Mouse (Mus musculus) neural tube, embryonic 15.5 days (tissue): ENCODE data around the gene Gm2696. TPM values are rescaled to one million over a fixed set of nuclear protein-coding genes. Genes with fewer than 3 reads are reported as not detected.

ENCODE experiments used
- ATAC-seq: fragments of 200-750 bp; cut with Nextera tagmentation; 2 replicates; pipeline ENCODE4 v1.8.0; 2017; ENCODE audit warnings: mild to moderate bottlenecking, moderate TSS enrichment, moderate library complexity; ENCODE audit not compliant: low FRiP score
- H3K27ac ChIP-seq: fragments of 300-500 bp; sonication (generic); replicated peaks from 2 replicates; pipeline ENCODE4 v1.5.1; 2015; ENCODE audit warnings: mild to moderate bottlenecking, inconsistent platforms
- H3K27me3 ChIP-seq: fragments of 300-500 bp; sonication (generic); replicated peaks from 2 replicates; pipeline ENCODE4 v1.6.1; 2015; ENCODE audit warnings: inconsistent platforms
- H3K36me3 ChIP-seq: fragments of 300-500 bp; sonication (generic); 2 replicates; pipeline ENCODE4 v1.6.1; 2015; ENCODE audit warnings: inconsistent platforms
- H3K4me1 ChIP-seq: fragments of 300-500 bp; sonication (generic); 2 replicates; pipeline ENCODE4 v1.6.1; 2015; ENCODE audit warnings: inconsistent platforms
- H3K4me2 ChIP-seq: fragments of 300-500 bp; sonication (generic); 2 replicates; pipeline ENCODE4 v1.6.1; 2015; ENCODE audit warnings: inconsistent platforms, mild to moderate bottlenecking, moderate library complexity
- H3K4me3 ChIP-seq: fragments of 300-500 bp; sonication (generic); replicated peaks from 2 replicates; pipeline ENCODE4 v1.5.1; 2015; ENCODE audit warnings: mild to moderate bottlenecking, inconsistent platforms
- H3K9ac ChIP-seq: fragments of 300-500 bp; sonication (generic); replicated peaks from 2 replicates; pipeline ENCODE4 v1.6.1; 2015; ENCODE audit warnings: mild to moderate bottlenecking, inconsistent platforms
- H3K9me3 ChIP-seq: fragments of 300-500 bp; sonication (generic); replicated peaks from 2 replicates; pipeline ENCODE4 v1.6.1; 2016; ENCODE audit warnings: inconsistent platforms
- WGBS: fragments of 180-500 bp; shearing (Covaris S2); methylation state at CpG from one replicate; pipeline ENCODE4 v1.1.7; 2015; ENCODE audit warnings: mixed read lengths; 5-methylcytosine and 5-hydroxymethylcytosine counted together
- polyA plus RNA-seq: library from polyadenylated mRNA; unstranded; fragments of >200 nt; fragmentation: Nextera tagmentation; extraction: Ambion mirVana; gene quantifications from 2 replicates; pipeline ENCODE4 v1.2.1, GENCODE M21; 2015

Gm2696 gene
- polyA plus RNA-seq, 1 experiment from 2014 or later: not detected

DNA sequence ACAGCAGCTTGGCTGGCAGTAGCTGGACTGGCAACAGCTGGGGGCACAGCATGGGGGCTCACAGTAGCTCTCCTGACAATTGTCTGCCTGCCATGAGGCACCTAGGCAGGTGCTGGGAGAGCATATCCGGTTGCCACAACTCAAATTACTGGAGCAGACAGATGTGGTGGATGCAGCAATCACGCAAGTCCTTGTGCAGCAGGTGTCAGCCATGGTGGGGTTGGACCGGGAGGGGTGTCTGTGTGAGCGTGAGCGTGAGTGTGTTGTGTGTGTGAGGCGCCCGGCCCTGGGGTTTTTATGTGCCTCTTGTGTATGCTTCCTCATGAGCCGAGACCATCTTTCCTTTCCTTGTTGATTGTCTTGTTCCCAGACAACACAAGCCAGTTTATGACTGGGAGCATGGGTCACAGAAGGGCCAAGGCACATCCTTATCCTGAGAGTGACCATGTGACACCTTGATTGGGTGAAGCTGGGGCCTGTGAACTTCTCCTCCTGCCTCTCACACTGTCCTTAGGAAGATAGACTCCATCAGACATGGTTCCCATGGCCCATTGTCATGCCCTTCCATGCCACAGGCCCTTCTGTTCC lies 15.5 kb upstream of the Gm2696 start, which contains the start of gene Gm19668:
TSS of gene Gm19668 (minus strand) at position 213 of the 588 bp plus-strand sequence.
- H3K9ac ChIP-seq: no peak within 1 kb of the TSS
- no peak within 1 kb of the TSS for H3K27ac ChIP-seq
- H3K27me3 ChIP-seq: no peaks in the 10 kb centered on the region
- H3K36me3 ChIP-seq: no peaks in the 10 kb centered on the region
- WGBS: 42% methylated on average over 8 of the region's 8 CpGs
- no peak within 1 kb of the TSS for H3K4me3 ChIP-seq
- ATAC-seq: no peak
- H3K4me1 ChIP-seq: 0 out of 2 replicates have a peak, but pooled peaks cover 5% of the 10 kb centered on the region
- no peaks in the 10 kb centered on the region for H3K9me3 ChIP-seq
- no peak within 1 kb of the TSS for H3K4me2 ChIP-seq

DNA sequence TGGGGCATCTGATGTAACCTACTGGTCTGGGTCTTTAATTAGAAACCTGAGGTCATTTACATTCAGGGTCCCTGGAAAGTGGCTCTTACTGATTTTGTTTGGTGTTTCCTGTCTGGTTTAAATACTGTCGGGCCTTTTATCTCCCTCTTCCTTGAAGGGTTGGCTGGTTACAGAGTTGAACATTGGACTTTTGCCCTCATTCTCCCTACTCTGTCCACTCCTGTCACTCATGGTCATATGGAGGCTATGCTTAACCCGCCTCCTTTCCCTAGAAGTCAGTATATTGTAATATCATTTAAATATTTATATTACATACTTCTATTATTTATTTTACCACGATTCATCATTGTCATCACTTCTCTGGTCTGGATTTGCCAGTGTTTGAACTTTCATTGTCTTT lies 10.4 kb upstream of the Gm2696 start:
- H3K9me3 ChIP-seq: no peaks in the 10 kb centered on the region
- 85% methylated on average over 3 of the region's 3 CpGs for WGBS
- ATAC-seq: no peak
- no peak overlapping the region for H3K27ac ChIP-seq
- no peaks in the 10 kb centered on the region for H3K4me1 ChIP-seq
- no peak overlapping the region for H3K4me2 ChIP-seq
- H3K36me3 ChIP-seq: no peaks in the 10 kb centered on the region
- no peaks in the 10 kb centered on the region for H3K27me3 ChIP-seq
- no peak overlapping the region for H3K9ac ChIP-seq
- no peak overlapping the region for H3K4me3 ChIP-seq

DNA sequence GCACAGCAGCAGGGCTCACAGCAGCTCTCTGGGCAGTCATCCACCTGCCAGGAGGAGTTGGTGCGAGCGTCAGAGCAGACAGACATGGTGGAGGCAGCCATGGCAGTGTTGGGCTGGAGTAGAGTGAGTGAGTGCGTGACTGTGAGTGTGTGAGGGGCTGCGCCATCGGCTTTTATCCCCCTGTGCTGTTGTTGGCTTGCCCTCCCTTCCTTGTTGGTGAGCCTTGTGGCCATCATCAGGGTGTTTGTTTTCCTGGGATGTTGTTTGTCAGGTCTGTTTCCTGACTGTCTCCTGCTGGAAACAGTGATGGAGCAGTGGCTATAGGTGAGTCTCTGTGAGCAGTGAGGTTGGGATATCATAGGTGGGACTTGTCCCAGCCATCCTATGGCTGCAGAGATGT lies 2.7 kb upstream of the Gm2696 start, which contains the start of gene Gm9507:
TSS of gene Gm9507 (minus strand) at position 101 of the 400 bp plus-strand sequence.
- 67% methylated on average over 5 of the region's 5 CpGs for WGBS
- no peak within 1 kb of the TSS for H3K9ac ChIP-seq
- ATAC-seq: no peak
- peaks cover 4% of the 10 kb centered on the region; the same call in 1 of the 2 replicates for H3K4me1 ChIP-seq
- no peak within 1 kb of the TSS for H3K27ac ChIP-seq
- no peak within 1 kb of the TSS for H3K4me2 ChIP-seq
- H3K9me3 ChIP-seq: no peaks in the 10 kb centered on the region
- H3K4me3 ChIP-seq: no peak within 1 kb of the TSS
- no peaks in the 10 kb centered on the region for H3K27me3 ChIP-seq
- no peaks in the 10 kb centered on the region for H3K36me3 ChIP-seq

DNA sequence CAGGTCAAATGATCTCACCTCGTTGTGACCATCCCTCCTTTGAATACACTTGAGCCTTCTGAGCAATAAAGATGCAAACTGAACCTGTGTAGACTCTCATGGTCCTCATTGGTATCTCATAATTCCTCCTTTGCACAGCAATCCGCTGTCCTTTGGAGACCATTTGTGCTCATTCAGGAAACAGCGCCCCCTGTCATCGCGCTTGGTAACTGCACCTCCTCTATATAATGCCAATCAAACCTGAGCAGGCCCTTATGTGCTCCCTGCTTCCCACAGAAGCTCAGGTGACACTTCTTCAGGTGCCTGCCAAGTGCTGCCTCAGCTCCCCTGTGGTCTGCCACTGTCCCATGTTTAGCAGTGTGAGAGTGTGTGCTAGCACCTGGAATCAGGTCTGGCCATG lies 1.0 kb downstream of the Gm2696 start:
- WGBS: 35% methylated on average over 5 of the region's 5 CpGs
- Histone ChIP-seq H3K27me3 (no peaks in the 10 kb centered on the region), H3K36me3 (no peaks in the 10 kb centered on the region), H3K4me2 (no peak overlapping the region), H3K9ac (no peak overlapping the region), H3K9me3 (no peaks in the 10 kb centered on the region), H3K27ac (no peak overlapping the region), H3K4me3 (no peak overlapping the region), H3K4me1 (peaks cover 4% of the 10 kb centered on the region; the same call in 1 of the 2 replicates)
- ATAC-seq: no peak

DNA sequence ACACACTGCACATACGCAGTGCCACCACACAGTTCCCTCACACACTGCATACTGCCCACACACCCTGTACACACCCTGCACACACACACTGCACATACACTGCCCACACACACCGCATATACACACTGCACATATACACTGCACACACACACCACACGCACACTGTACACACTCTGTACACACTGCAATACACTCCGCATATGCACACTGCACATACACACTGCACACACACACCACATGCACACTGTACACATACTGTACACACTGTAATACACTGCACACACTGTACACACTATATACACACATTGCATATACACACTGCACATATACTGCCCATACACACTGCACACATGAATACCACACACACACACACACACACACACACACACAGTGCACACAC lies 4.0 kb downstream of the Gm2696 start:
- no peak overlapping the region for H3K4me3 ChIP-seq
- no peaks in the 10 kb centered on the region for H3K27me3 ChIP-seq
- no peaks in the 10 kb centered on the region for H3K36me3 ChIP-seq
- peaks cover 4% of the 10 kb centered on the region; the same call in 1 of the 2 replicates for H3K4me1 ChIP-seq
- H3K4me2 ChIP-seq: no peak overlapping the region
- H3K9me3 ChIP-seq: no peaks in the 10 kb centered on the region; the same call in 1 of the 2 replicates
- no peak overlapping the region for H3K27ac ChIP-seq
- 98% methylated on average over 4 of the region's 4 CpGs for WGBS
- no peak overlapping the region for H3K9ac ChIP-seq
- no peak for ATAC-seq

DNA sequence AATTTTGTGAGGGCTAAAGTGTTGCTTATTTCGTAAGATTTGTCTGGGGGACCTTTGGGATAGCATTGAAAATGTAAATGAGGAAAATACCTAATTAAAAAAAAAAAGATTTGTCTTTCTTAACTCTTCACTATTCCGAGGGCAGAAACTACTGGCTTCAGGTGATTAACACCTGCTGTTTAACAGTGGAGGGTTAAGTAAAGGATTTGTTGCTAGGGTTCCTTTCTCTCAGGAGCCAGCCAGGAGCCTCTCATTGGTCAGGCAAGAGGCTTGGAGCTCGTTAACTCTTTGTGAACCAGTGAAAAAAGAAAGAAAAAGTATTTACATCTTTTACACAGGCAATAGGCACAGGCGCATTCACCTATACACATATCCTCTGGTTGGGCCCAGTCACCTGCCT lies 4.7 kb downstream of the Gm2696 start:
- no peak for ATAC-seq
- Histone ChIP-seq H3K36me3 (no peaks in the 10 kb centered on the region), H3K4me3 (no peak overlapping the region), H3K27ac (no peak overlapping the region), H3K9me3 (peaks cover 5% of the 10 kb centered on the region; the same call in 1 of the 2 replicates), H3K4me2 (no peak overlapping the region), H3K9ac (no peak overlapping the region), H3K4me1 (peaks cover 4% of the 10 kb centered on the region; the same call in 1 of the 2 replicates), H3K27me3 (no peaks in the 10 kb centered on the region)
- 41% methylated on average over 4 of the region's 4 CpGs for WGBS

DNA sequence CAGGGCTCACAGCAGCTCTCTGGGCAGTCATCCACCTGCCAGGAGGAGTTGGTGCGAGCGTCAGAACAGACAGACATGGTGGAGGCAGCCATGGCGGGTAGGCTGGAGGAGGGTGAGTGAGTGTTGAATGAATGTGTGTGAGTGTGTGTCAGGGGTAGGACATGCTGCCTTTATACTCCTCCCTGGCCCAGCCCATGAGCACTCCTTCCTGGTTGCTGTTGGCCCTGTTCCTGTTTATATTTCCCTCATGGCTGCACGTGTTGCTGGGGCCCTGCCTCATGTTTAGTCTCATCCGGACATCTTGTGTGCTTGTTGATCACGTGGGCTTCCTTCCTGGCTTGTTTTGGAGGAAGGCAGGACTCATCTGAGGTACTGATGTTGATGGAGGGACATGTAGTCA lies 12.5 kb downstream of the Gm2696 start, which contains the start of gene Krtap10-4:
TSS of gene Krtap10-4 (minus strand) at position 145 of the 400 bp plus-strand sequence.
- no peak for ATAC-seq
- H3K27ac ChIP-seq: no peak within 1 kb of the TSS
- 69% methylated on average over 5 of the region's 6 CpGs for WGBS
- H3K27me3 ChIP-seq: no peaks in the 10 kb centered on the region
- no peak within 1 kb of the TSS for H3K9ac ChIP-seq
- no peak within 1 kb of the TSS for H3K4me3 ChIP-seq
- H3K4me2 ChIP-seq: no peak within 1 kb of the TSS
- peaks cover 5% of the 10 kb centered on the region; the same call in 1 of the 2 replicates for H3K9me3 ChIP-seq
- no peaks in the 10 kb centered on the region for H3K4me1 ChIP-seq
- no peaks in the 10 kb centered on the region for H3K36me3 ChIP-seq

DNA sequence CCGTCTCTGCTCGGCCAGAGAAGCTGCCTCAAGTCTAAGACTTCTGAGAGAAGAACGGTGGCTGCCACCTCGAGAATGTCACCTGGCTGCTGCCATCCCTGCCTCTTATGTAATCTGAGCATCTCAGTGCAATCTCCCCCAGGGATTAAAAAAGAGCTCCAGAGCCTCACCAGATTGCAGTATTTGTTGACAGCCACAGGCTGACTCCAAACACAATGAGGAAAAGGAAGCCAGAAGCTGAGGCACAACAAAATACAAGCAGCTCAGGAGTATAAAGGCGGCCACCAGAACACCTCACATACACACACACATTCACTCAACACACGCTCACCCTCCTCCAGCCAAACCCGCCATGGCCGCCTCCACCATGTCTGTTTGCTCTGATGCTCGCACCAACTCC lies 21.2 kb downstream of the Gm2696 start, which contains the start of gene Krtap10-10:
TSS of gene Krtap10-10 (plus strand) at position 301 of the 400 bp plus-strand sequence.
- no peak within 1 kb of the TSS for H3K9ac ChIP-seq
- ATAC-seq: no peak
- no peak within 1 kb of the TSS for H3K4me2 ChIP-seq
- 79% methylated on average over 9 of the region's 9 CpGs for WGBS
- no peak within 1 kb of the TSS for H3K27ac ChIP-seq
- H3K27me3 ChIP-seq: no peaks in the 10 kb centered on the region
- H3K4me1 ChIP-seq: no peaks in the 10 kb centered on the region
- no peaks in the 10 kb centered on the region for H3K36me3 ChIP-seq
- H3K4me3 ChIP-seq: no peak within 1 kb of the TSS
- H3K9me3 ChIP-seq: no peaks in the 10 kb centered on the region

DNA sequence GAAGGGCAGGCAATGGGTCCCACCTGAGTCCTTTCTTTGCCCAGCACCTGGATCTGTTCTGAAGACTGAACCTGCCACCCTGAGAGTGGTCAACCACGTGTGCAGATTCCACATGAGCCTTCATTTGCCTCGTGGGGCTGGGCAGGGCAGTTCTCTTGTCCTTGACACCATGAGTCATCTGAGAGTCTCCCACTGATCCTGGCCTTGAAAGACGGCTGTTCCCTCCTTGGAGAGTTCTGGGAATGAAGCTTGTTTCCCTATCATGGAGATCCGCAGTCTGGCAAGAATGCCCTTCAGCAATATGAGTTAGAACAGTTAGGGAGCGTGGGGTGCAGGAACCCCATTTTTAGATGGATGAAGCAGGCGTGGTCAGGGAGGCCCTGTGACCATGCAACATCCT lies 24.5 kb downstream of the Gm2696 start:
- Histone ChIP-seq H3K27me3 (no peaks in the 10 kb centered on the region), H3K36me3 (no peaks in the 10 kb centered on the region), H3K9me3 (peaks cover 7% of the 10 kb centered on the region), H3K9ac (no peak overlapping the region), H3K4me3 (no peak overlapping the region), H3K4me1 (no peaks in the 10 kb centered on the region), H3K27ac (no peak overlapping the region), H3K4me2 (no peak overlapping the region)
- WGBS: 87% methylated on average over 6 of the region's 6 CpGs
- no peak for ATAC-seq

DNA sequence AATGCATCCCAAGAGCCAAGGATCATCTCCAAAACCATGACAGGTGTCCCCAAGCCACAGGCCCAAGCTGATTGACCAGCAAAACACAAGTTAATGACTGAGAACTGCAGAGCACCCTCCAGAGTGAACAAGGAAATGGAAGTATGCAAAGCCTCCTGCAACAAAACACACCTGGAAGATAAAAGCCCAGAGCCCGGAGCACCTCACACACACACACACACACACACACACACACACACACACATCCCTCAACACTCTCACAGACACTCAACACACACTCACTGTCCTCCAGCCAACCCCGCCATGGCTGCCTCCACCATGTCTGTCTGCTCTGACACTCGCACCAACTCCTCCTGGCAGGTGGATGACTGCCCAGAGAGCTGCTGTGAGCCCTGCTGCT lies 32.0 kb downstream of the Gm2696 start, which contains the start of gene Gm36176:
TSS of gene Gm36176 (plus strand) at position 301 of the 400 bp plus-strand sequence.
- 91% methylated on average over 2 of the region's 3 CpGs for WGBS
- no peak for ATAC-seq
- no peaks in the 10 kb centered on the region for H3K4me1 ChIP-seq
- H3K4me2 ChIP-seq: no peak within 1 kb of the TSS
- H3K27ac ChIP-seq: no peak within 1 kb of the TSS
- H3K9ac ChIP-seq: no peak within 1 kb of the TSS
- H3K36me3 ChIP-seq: no peaks in the 10 kb centered on the region
- no peak within 1 kb of the TSS for H3K4me3 ChIP-seq
- H3K27me3 ChIP-seq: no peaks in the 10 kb centered on the region
- H3K9me3 ChIP-seq: peaks cover 10% of the 10 kb centered on the region

DNA sequence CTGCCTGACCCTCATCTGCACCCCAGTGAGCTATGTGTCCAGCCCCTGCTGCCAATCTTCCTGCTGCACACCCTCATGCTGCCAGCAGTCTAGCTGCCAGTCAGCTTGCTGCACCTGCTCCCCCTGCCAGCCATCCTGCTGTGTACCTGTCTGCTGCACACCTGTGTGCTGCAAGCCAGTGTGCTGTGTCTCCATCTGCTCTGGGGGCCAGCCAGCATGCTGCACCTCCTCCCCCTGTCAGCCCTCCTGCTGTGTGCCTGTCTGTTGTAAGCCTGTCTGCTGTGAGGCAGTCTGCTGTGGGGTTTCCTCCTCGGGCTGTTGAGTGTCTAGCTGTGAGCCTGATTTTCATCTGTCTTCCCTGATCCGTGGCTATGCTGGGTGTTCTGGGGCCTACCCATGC lies 32.5 kb downstream of the Gm2696 start:
- WGBS: 21% methylated on average over 2 of the region's 2 CpGs
- H3K4me2 ChIP-seq: no peak overlapping the region
- H3K9me3 ChIP-seq: peaks cover 10% of the 10 kb centered on the region
- no peak overlapping the region for H3K9ac ChIP-seq
- no peak overlapping the region for H3K4me3 ChIP-seq
- H3K4me1 ChIP-seq: no peaks in the 10 kb centered on the region
- H3K27ac ChIP-seq: no peak overlapping the region
- H3K36me3 ChIP-seq: no peaks in the 10 kb centered on the region
- no peaks in the 10 kb centered on the region for H3K27me3 ChIP-seq
- no peak for ATAC-seq

DNA sequence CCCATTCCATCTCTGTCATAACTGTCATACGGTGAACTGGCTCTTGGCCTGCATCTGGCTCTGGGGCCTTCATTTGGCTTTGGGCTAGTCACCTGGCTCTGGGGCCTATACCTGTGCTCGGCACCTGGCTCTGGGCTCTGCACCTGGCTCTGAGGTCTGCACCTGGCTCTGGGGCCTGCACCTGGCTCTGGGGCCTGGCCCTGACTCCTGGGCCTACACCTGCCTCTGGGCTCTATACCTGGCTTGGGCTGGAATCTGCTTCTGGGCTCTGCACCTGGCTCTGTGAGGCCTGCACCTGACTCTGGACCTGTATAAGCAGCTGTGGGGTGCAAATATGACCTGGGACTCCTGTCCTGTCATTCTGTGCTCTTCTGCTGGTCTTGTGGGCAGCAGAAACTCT lies 33.1 kb downstream of the Gm2696 start:
- H3K36me3 ChIP-seq: no peaks in the 10 kb centered on the region
- WGBS: 84% methylated on average over 2 of the region's 2 CpGs
- H3K4me3 ChIP-seq: no peak overlapping the region
- H3K27me3 ChIP-seq: no peaks in the 10 kb centered on the region
- no peaks in the 10 kb centered on the region for H3K4me1 ChIP-seq
- H3K27ac ChIP-seq: no peak overlapping the region
- H3K9me3 ChIP-seq: peaks cover 10% of the 10 kb centered on the region
- no peak overlapping the region for H3K4me2 ChIP-seq
- ATAC-seq: no peak
- no peak overlapping the region for H3K9ac ChIP-seq
